Mouse (Mus musculus) mouse embryonic stem cell (cell line): ENCODE measurements around the gene Shroom1.

Source experiments
- in situ Hi-C, 2 experiments: fragments of 300-500 bp; cut with MboI; formaldehyde crosslinking; loops; 1 replicate in 1 of 2; 3 replicates in 1 of 2; pipeline ENCODE4 v1.14.3; 2019 to 2020; ENCODE audit warnings: low sequenced_read_pairs in 2 of 2, low pct_unique_long_range_greater_than_20kb in 1 of 2, mixed read lengths in 1 of 2; ENCODE audit not compliant: unreplicated experiment in 1 of 2

The Shroom1 gene

DNA sequence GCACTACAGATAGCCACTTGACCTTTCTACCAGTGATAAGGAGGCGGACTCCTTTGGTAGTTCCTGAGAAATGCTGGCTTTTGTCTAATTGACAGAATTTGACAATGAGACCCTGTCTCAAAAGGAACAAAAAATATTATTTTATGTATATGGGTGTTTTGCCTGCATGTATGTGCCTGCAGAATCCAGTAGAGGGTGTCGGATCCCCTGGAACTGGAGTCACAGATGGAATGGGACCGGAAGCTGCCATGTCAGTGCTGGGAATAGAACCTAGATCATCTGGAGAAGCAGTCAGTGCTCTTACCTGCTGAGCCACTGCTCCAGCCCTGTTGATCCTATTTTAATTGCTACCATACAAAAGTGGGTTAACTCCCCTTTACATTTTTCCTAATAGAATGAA lies 15.7 kb downstream of the Shroom1 start:
- in situ Hi-C loops: no loop called here

DNA sequence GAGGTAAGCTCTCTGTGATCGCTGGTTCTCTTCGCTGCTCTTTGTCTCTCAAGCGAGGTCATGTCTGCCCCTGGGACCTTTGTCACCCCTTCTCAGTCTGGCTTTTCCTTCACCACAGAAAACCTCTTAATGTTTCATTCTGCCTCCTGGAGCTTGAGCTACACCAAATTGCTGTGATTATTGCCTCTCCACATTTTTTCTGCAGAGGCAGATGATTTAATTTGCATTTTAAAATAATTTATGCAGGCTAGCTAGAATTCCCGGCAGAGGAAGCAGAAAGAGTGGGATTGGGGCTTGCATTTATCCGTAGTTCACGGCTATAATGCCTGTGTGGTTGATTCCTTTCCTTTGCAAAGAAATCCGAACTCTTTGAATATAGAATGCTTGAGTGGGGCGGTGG lies 18.6 kb downstream of the Shroom1 start:
- in situ Hi-C loops: loop anchor here in 1 of 2 experiments (5.0 kb wide), 1 partner anchor 147 kb away; no protein-coding TSS in a partner anchor

DNA sequence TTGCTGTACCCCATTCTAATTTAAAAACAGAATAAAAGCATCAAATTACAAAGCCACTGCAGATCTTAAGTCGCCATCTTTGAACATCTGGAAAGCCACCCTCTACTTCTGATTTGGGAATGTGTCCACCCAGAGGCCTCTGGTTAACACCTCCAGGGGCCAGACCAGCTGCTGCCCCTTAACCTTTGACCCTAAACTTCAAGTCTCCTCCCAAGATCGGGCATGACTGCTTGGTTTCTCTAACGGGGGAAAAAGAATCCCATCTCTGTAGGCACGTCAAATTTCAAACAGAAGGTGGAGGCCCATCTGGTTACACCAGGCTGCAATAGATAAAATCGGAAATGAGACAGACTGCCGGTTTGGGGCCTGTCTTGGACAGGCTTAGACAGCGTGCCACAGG lies 20.8 kb downstream of the Shroom1 start:
- in situ Hi-C loops: loop anchor here in 1 of 2 experiments (5.0 kb wide), 1 partner anchor 144 kb away; no protein-coding TSS in a partner anchor

DNA sequence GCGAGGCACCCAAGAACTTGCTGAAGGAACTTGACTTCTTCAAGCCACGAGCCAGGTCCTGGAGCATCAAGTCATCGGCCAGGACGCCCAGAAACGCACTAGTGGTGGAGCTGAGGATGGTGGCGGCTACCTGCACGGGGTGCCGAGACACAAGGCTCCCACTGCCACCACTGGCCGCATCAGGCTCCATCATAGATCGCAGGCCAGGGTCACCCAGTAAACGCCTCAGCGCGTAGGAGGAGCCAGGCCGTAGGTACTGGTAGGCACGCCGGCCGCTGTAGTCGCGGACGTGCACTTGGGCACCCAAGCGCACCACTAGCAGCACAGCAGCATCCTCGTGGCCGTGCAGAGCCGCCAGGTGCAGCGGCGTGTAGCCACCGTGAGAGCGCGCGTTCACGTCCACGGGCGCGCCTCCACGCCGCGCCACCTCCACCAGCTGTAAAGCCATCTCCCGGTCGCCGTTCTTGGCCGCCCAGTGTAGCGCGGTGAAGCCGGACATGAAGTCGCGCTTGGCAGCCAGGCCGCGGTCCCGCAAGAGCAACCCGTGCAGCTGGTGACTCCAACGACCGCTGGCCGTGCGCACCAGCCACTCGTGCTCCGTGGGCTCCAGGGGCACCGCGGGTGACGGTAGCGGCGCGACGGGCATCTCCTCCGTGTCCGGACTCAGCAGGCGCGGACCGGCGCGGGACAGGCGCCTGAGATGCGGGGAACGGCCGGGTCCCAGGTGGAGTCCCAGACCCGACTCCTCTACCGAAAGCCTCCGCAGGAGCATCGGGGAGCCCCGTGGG lies 21.6 kb downstream of the Shroom1 start:
- in situ Hi-C loops: loop anchor here in 1 of 2 experiments (5.0 kb wide), 1 partner anchor 144 kb away; no protein-coding TSS in a partner anchor

DNA sequence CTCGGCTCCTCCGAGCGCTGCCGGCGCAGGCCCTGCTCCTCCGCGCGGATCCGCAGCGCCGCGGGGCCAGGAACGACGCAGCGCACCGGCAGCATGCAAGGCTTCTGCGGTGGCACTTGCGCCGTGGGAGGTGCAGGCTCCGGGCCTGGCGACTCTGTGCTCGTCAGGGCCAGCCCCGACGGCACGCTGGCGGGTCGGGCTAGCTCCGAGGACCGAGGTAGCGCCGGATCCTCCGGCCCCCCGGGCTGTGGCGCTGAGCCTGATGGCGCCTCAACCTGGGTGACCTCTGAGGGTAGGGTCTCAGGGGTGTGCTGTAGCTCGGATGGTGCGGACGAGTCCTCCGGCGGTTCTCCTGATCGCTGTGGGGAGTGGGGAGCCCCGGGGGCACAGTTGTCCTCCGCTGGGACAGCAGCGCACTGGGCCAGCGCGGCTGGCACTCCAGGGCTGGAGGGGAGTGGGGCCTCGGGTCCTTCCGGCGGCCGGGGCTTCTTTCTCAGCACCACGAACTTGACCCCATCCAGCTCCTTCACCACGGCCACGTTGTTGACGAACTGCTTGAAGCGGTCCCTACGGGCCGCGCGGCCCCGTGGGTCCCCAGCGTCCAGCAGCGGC lies 22.3 kb downstream of the Shroom1 start:
- in situ Hi-C loops: loop anchor here in 1 of 2 experiments (5.0 kb wide), 1 partner anchor 143 kb away; no protein-coding TSS in a partner anchor

DNA sequence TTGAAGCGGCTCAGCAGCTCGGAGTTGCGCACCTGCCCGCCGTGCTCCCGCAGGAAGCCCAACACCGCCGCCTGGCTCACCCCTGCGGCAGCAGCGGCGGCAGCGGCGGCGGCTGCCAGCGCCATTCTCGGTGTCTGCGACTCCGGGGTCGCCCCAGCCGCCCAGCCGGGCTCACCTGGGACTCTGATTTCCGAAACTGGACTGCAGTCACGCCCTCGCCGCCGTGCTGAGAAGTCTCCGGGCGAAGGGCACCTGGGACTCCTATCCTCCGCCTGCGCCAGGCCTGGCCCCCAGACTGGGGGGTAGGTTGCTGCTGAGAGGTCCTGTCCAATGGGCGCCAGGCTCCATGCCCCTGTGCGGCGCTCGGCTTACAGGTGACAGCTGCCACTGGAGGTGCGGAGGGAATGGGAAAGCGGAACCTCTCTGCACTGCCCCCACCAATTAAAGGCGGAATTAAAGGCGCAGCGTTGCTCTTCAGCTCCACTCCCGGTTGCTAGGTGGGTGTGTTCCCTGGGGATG lies 22.8 kb downstream of the Shroom1 start, which contains the start of the genes Gm9945 and Sowaha:
Gene Gm9945, plus strand, starts transcription at position 384 of the 519 bp plus-strand sequence.
Gene Sowaha, minus strand, starts transcription at position 492 of the 519 bp plus-strand sequence.
- in situ Hi-C loops: loop anchor here in 1 of 2 experiments (5.0 kb wide), 1 partner anchor 142 kb away; no protein-coding TSS in a partner anchor

DNA sequence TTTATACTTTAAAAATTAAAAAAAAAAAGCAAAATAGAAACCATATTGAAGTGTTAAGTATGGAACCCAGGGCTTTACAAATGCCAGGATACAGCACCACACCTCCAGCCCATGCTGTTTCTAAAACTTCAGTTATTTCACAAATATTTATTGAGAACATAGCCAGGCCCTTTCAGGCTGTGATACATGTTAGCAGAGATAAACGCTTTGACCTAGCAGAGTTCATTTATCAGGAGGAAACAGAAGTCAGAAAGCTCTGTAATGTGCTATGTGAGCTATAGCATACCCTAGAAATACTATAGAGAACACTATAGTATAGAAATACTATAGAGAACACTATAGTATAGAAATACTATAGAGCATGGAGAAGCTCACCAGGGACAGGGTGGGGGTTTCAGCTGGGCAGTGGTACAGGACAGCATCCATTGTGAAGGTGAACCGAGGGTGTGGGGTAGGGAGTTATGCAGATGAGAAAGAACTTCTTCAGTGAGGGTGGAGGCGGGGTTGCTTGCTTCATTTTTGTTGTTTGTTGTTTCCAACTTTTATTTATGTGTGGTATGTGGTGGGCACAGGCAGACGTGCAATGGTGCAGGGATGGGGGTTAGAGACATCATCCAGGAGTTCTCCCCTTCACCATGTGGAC lies 24.2 kb downstream of the Shroom1 start:
- in situ Hi-C loops: no loop called here

DNA sequence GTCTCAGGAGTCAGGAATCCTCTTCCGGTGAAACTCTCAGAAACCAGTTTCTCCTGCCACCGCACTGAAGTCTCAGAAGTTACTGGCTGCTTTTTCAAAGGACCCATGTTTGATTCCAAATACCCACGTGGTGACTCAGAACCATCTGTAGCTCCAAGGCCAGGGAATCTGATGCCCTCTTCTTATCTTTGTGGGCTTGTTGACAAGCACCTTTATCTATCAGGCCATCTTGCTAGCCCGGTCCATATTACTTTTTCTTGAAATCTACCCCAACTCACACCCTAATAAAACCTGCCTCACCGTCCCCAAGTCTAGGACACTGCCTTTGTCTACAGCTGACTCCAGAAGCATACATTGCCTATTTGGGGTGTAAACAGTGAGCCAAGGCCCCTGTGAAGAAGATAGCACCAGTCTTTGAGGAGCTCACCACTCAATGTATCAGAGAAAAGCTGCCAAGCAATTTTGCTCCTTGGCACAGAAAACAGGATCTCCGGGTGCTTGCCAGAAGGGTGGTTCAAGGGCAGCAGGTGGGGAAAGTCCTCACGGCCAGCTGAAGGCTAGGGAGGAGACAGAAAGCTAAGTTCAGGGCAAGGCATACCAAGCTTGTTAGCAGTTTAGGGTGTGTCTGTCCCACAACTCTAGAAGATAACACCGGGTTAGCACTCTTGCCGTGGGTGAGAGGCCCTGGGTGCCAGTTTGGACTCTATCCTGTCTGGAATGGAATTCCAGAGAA lies 26.3 kb downstream of the Shroom1 start:
- in situ Hi-C loops: no loop called here

DNA sequence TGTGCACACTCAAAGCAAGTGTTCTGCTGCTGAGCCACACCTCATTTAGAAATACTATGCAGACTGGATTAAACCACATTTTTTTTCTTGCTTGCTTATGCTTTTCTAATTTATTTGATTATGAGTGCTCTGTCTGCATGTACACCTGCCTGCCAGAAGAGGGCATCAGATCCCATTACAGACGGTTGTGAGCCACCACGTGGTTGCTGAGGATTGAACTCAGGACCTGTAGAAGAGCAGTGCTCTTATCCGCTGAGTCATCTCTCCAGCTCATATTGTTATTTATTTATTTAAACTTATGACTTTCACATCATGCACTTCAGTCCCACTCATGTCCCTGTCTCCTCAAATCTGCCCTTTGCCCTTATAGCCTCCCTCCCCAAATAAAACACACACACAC lies 28.7 kb downstream of the Shroom1 start:
- in situ Hi-C loops: no loop called here

DNA sequence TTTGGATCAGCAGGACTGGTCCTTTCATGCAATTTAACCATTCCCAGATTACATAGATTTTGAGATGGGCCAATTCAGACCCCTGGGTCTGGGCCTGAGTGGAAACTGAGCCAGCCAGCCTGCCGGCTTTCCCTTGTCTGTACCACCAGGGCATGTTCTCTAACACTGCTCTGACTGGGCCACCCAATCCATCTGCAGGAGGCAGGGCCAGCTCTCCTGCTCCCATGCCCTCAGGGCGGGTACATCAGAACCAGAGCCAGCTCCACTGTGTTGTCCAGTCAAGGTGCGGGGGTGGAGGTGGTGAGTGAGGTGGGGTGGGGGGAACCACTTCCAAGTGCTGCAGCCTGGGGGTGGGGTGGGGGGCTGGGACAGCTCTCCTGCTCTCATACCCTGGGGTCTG lies 29.3 kb downstream of the Shroom1 start:
- in situ Hi-C loops: no loop called here

DNA sequence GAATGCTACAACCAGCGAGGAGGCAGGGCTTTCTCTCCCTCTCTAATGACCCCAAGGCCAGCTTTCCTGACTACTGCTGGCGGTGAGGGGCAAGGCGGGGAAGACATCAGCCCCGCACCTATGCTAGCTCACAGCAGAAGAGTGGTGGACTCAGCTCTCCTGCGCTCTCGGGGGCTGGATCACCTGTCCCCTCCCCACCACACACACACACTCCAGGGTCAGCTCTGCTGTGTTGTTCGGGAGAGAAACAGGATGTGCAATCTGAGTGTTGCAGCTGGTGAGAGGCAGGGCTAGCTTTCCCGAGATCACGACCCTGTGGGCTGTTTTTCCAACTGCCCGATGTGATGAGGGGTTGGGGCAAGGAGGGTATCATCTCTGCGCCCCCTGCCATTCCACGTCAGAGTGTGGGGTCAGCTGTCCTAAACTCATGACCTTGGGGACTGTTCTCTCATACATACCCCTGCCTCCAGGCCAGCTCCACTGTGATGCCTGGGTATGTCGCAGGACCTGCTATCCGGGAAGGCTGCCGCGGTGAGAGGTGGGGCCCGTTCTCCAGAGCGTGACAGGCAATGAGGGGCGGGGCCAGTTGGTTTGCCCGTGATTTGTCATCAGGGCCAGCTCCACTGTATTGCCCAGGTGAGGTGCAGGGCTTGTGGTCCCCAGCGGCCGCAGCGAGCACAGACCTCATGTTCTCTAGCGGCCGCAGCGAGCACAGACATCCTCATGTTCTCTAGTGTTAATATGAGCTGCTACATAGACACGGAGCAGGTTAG lies 30.0 kb downstream of the Shroom1 start:
- in situ Hi-C loops: no loop called here

DNA sequence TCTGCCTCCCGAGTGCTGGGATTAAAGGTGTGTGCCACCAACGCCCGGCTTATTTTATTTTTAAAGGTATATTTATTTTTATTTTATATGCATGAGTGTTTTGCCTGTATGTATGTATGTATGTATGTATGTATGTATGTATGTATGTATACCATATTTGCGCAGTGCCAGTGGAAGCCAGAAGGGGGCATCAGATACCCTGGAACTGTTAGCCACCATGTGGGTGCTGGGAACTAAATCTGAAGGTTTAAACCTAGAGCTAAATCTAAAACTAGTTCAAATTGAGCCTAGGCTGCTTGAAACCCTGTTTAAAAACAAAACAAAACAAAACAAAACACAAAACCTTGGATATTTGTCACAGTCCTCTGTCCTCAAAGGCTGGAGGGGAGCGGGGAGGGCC lies 32.0 kb downstream of the Shroom1 start:
- in situ Hi-C loops: no loop called here

DNA sequence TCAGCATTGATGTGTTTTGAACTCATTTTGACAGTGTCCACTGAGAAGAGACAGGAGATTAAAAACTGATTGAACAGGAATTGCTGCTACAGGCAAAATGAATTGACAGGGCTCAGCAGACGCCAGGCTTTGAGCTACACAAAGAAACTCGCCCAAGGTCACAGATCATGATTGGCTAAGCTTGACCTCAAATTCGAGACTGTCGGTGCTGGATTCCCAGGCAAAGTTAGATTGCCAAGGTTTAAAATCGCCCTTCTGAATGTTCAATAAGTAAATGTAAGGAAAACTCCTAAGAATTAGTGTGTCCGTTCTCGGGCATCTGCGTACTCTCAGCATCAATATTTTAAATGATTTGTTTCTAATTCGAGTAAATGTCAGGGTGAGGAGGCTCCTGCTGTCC lies 32.4 kb downstream of the Shroom1 start:
- in situ Hi-C loops: no loop called here

DNA sequence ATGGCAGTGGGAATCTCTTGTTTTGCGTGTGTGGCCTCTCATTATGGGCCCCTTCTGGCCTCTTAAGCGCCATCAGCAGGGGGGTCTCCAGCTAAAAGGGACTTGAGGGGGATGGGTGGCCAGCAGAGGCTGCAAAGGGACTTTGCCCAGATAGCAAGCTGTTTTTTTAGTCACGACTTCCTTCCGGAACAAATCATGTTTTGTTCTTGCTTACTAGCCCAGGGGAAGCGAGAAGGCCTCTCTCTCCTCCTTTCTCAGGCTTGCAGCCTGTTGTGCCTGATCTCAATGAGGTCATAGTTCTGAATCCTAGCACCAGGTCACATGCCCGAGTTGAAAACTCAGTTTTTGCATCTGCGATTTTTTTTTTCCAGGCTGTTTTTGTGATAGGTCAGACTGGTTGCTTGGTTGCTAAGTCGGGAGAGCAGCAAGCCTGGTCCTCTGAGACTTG lies 35.0 kb downstream of the Shroom1 start:
- in situ Hi-C loops: no loop called here

DNA sequence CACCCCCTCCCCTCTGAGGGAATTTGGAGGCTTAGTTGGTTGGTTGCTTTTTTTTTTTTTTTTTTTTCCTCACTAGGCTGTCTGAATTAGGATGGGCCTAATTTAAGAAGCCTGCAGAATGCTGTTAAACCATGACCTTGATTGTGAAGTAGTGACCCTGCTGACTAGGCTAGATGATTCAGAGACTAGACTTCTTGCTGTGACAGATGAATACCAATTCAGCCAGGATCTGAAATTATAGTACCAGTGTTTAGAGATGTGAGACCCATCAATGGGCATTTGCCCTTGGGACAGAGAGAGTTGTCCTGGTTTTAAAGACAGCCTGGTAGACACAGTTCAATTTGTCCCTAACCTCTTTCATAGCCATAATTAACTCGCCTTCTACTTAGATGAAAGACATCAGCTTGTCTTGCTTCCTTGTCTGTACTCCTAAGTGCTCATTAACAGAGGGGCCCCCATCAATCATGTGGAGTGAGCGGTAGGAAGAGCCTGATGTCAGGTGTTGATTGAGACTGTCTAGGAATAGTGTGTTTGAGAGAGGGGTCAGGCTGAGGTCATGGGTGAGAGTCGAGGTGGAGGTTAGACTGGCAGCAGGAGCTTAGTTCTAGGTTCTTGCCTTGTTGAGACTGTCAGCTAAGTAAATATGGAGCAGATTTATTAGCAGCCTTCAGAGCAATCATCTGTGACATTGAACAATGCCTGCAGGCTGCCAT lies 36.4 kb downstream of the Shroom1 start:
- in situ Hi-C loops: no loop called here

DNA sequence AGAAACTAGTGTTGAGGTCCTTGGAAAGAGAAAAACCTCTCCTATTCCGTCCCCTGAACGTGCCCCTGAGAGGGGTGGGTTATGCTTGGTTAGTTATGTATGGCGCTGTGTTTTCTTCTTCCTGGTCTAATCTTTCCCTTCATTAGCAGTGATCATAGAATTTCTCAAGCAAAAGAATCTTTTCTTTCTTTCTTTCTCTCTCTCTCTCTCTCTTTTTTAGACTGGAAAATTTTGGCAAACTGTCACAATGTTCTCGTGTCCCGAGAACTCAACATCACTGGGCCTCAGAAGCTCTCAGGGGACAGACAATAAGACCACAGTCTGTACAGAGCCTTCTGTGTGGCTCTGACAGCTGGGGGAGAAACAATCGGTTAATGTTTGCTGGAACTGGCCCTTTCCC lies 38.4 kb downstream of the Shroom1 start:
- in situ Hi-C loops: no loop called here

DNA sequence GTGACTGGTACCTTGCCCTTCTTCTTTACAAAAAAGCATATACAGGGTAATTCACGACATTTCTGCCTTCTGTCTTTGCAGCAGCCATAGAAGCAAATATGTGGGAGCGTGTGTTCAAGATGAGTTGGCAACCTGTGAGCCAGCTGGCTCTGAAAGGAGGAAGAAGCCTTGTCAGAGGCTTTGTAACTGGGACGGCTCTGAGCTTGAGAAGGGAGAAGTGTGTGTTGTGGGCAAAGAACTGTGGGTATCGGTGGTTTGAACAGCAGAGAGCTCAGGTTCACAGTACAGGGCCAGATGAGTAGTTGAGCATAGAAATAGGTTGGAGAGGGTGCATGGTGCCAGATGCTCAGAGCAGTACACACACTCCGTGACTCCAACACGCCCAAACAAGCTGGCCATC lies 39.9 kb downstream of the Shroom1 start:
- in situ Hi-C loops: no loop called here
